Mouse (Mus musculus) urinary bladder, postnatal 14 days (tissue): ENCODE measurements around the gene Amh.
A peak's percentile ranks its signal among the peaks of the same experiment; 100 is the strongest.
"Not testable (repeated sequence)": the region's sequence is repeated elsewhere in the genome, so short reads cannot be mapped to it uniquely, and the experiment has no call there.

Source experiments
- DNase-seq: peaks from one replicate; pipeline ENCODE4 v3.0.0; 2021; ENCODE audit warnings: low spot score

Amh gene

GRCm38 (mm10) chr10:80807057-80807627, 2.1 kb downstream of the Amh start:
- peak; percentile 72 for DNase-seq

GRCm38 (mm10) chr10:80808099-80808984, 3.3 kb downstream of the Amh start:
- DNase-seq = no peak

GRCm38 (mm10) chr10:80808985-80809632, 4.1 kb downstream of the Amh start:
- DNase-seq = no peak

- no peak for DNase-seq
Measured at GRCm38 (mm10) chr10:80810084-80810483, 5.0 kb downstream of the Amh start.

- DNase-seq = no peak
Measured at GRCm38 (mm10) chr10:80812391-80813041, 7.5 kb downstream of the Amh start.

GRCm38 (mm10) chr10:80813366-80813765, 8.3 kb downstream of the Amh start, which contains the start of gene Jsrp1:
Gene Jsrp1, minus strand, starts transcription at chr10:80813498.
- no peak for DNase-seq

GRCm38 (mm10) chr10:80814800-80815199, 9.8 kb downstream of the Amh start:
- no peak for DNase-seq

- not testable (repeated sequence) for DNase-seq
Measured at GRCm38 (mm10) chr10:80816303-80816702, 11.3 kb downstream of the Amh start.

- DNase-seq = no peak
Measured at GRCm38 (mm10) chr10:80817164-80817563, 12.1 kb downstream of the Amh start.

- not testable (repeated sequence) for DNase-seq
Measured at GRCm38 (mm10) chr10:80817955-80818354, 12.9 kb downstream of the Amh start.

- peak; percentile 42 for DNase-seq
Measured at GRCm38 (mm10) chr10:80818599-80819281, 13.7 kb downstream of the Amh start.

GRCm38 (mm10) chr10:80819406-80819805, 14.4 kb downstream of the Amh start:
- DNase-seq = no peak

- no peak for DNase-seq
Measured at GRCm38 (mm10) chr10:80821991-80822390, 16.9 kb downstream of the Amh start.

GRCm38 (mm10) chr10:80822528-80822927, 17.5 kb downstream of the Amh start:
- DNase-seq = no peak

- no peak for DNase-seq
Measured at GRCm38 (mm10) chr10:80823316-80823715, 18.3 kb downstream of the Amh start.

GRCm38 (mm10) chr10:80823847-80824643, 19.0 kb downstream of the Amh start:
- DNase-seq = no peak

GRCm38 (mm10) chr10:80824827-80825226, 19.8 kb downstream of the Amh start:
- no peak for DNase-seq

GRCm38 (mm10) chr10:80826151-80827062, 21.4 kb downstream of the Amh start, which contains the start of gene Oaz1:
Gene Oaz1, plus strand, starts transcription at chr10:80826656.
- peak; percentile 98 for DNase-seq

- no peak for DNase-seq
Measured at GRCm38 (mm10) chr10:80827063-80827869, 22.2 kb downstream of the Amh start.
